Mouse (Mus musculus) ovary, postnatal 14 days (tissue): ENCODE data around the gene Trmt44.
A peak's percentile ranks its signal among the peaks of the same experiment; 100 is the strongest.

Experiments
- DNase-seq: peaks from one replicate; pipeline ENCODE4 v3.0.0; 2022; ENCODE audit warnings: low spot score

Gene Trmt44

GRCm38 (mm10) chr5:35574653-35575599, at the start of gene Trmt44:
TSS of gene Trmt44 (minus strand) at chr5:35575070.
- DNase-seq = peak; percentile 90

- DNase-seq = no peak
Measured at GRCm38 (mm10) chr5:35623831-35624230, 49.0 kb upstream of the Trmt44 start.

GRCm38 (mm10) chr5:35621114-35621513, 46.2 kb upstream of the Trmt44 start:
- DNase-seq = no peak

GRCm38 (mm10) chr5:35616943-35617342, 42.1 kb upstream of the Trmt44 start:
- no peak for DNase-seq

GRCm38 (mm10) chr5:35612722-35613121, 37.9 kb upstream of the Trmt44 start:
- DNase-seq = no peak

GRCm38 (mm10) chr5:35611900-35612299, 37.0 kb upstream of the Trmt44 start:
- DNase-seq = no peak

GRCm38 (mm10) chr5:35611170-35611569, 36.3 kb upstream of the Trmt44 start:
- no peak for DNase-seq

GRCm38 (mm10) chr5:35610381-35610780, 35.5 kb upstream of the Trmt44 start:
- no peak for DNase-seq

- DNase-seq = no peak
Measured at GRCm38 (mm10) chr5:35609971-35610370, 35.1 kb upstream of the Trmt44 start.

GRCm38 (mm10) chr5:35609381-35609780, 34.5 kb upstream of the Trmt44 start:
- DNase-seq = peak; percentile 34

GRCm38 (mm10) chr5:35608559-35608958, 33.7 kb upstream of the Trmt44 start:
- DNase-seq = no peak

- DNase-seq = no peak
Measured at GRCm38 (mm10) chr5:35607784-35608183, 32.9 kb upstream of the Trmt44 start.

- DNase-seq = no peak
Measured at GRCm38 (mm10) chr5:35606800-35607199, 31.9 kb upstream of the Trmt44 start.

- DNase-seq = no peak
Measured at GRCm38 (mm10) chr5:35605355-35605754, 30.5 kb upstream of the Trmt44 start.

- DNase-seq = no peak
Measured at GRCm38 (mm10) chr5:35601526-35601925, 26.7 kb upstream of the Trmt44 start.

- no peak for DNase-seq
Measured at GRCm38 (mm10) chr5:35600233-35600632, 25.4 kb upstream of the Trmt44 start.

- DNase-seq = no peak
Measured at GRCm38 (mm10) chr5:35596169-35597160, 21.6 kb upstream of the Trmt44 start.

- peak; percentile 77 for DNase-seq
Measured at GRCm38 (mm10) chr5:35595706-35596105, 20.8 kb upstream of the Trmt44 start.

GRCm38 (mm10) chr5:35594768-35595167, 19.9 kb upstream of the Trmt44 start:
- no peak for DNase-seq

- DNase-seq = no peak
Measured at GRCm38 (mm10) chr5:35593272-35593671, 18.4 kb upstream of the Trmt44 start.

- no peak for DNase-seq
Measured at GRCm38 (mm10) chr5:35592824-35593223, 18.0 kb upstream of the Trmt44 start.

GRCm38 (mm10) chr5:35592081-35592736, 17.3 kb upstream of the Trmt44 start:
- DNase-seq = no peak
